Mouse (Mus musculus) MEL (cell line): ENCODE measurements around the gene Zfp655.

Source experiments
- EP300 ChIP-seq, 2 experiments: IDR thresholded peaks; 2 replicates each; pipeline ENCODE4 v1.6.1; 2011; ENCODE audit warnings: improper control_type of control experiment in 2 of 2, low read length in 2 of 2, low read depth in 1 of 2, mild to moderate bottlenecking in 1 of 2
- HCFC1 ChIP-seq: IDR thresholded peaks from 2 replicates; pipeline ENCODE4 v1.6.1; 2012; ENCODE audit warnings: low read depth, mild to moderate bottlenecking, inconsistent platforms, low read length, improper control_type of control experiment, moderate library complexity
- MAX ChIP-seq: IDR thresholded peaks from 2 replicates; pipeline ENCODE4 v1.6.1; 2011; ENCODE audit warnings: low read length, improper control_type of control experiment
- SMC3 ChIP-seq: IDR thresholded peaks from 2 replicates; pipeline ENCODE4 v1.6.1; 2011; ENCODE audit warnings: low read depth, low read length, improper control_type of control experiment
- ZMIZ1 ChIP-seq: IDR thresholded peaks from 2 replicates; pipeline ENCODE4 v1.6.1; 2012; ENCODE audit warnings: low read depth, mild to moderate bottlenecking, inconsistent platforms, low read length, improper control_type of control experiment, moderate library complexity

GRCm38 (mm10) chr5:145218671-145219070 is 12.8 kb upstream of the Zfp655 start:
- TF ChIP-seq MAX (no peak), HCFC1 (no peak), EP300 (IDR thresholded peaks at IDR 0.05; ENCODE audit: low read depth in 1 of 2, low read length in 2 of 2) (no peak), ZMIZ1 (no peak), SMC3 (no peak)
